Mouse (Mus musculus) neural tube, embryonic 11.5 days (tissue): ENCODE data around the gene Mycbpap. TPM values are rescaled to one million over a fixed set of nuclear protein-coding genes. Genes with fewer than 3 reads are reported as not detected.
A peak's percentile ranks its signal among the peaks of the same experiment; 100 is the strongest.

Experiments used
- ATAC-seq: fragments of 200-750 bp; cut with Nextera tagmentation; 2 replicates; pipeline ENCODE4 v1.8.0; 2017; ENCODE audit warnings: moderate number of reproducible peaks, mild to moderate bottlenecking, moderate TSS enrichment, moderate library complexity; ENCODE audit not compliant: insufficient read depth, low FRiP score, low TSS enrichment
- DNase-seq: peaks from one replicate; pipeline ENCODE4 v3.0.0-alpha.2; 2015; ENCODE audit warnings: low spot score
- H3K27ac ChIP-seq: fragments of 300-500 bp; sonication (generic); 2 replicates; pipeline ENCODE4 v1.5.1; 2014; ENCODE audit warnings: low read depth, mild to moderate bottlenecking, low read length
- H3K27me3 ChIP-seq: fragments of 300-500 bp; sonication (generic); 2 replicates; pipeline ENCODE4 v1.6.1; 2014; ENCODE audit warnings: mild to moderate bottlenecking, low read length, mixed read lengths; ENCODE audit not compliant: control insufficient read depth, insufficient read depth
- H3K36me3 ChIP-seq: fragments of 300-500 bp; sonication (generic); 2 replicates; pipeline ENCODE4 v1.6.1; 2014; ENCODE audit warnings: mild to moderate bottlenecking, low read length, moderate library complexity, mixed read lengths; ENCODE audit not compliant: control insufficient read depth, insufficient read depth
- H3K4me1 ChIP-seq: fragments of 300-500 bp; sonication (generic); 2 replicates; pipeline ENCODE4 v1.6.1; 2014; ENCODE audit warnings: low read length, mixed read lengths; ENCODE audit not compliant: control insufficient read depth, insufficient read depth
- H3K4me2 ChIP-seq: fragments of 300-500 bp; sonication (generic); 2 replicates; pipeline ENCODE4 v1.6.1; 2014; ENCODE audit warnings: low read depth, mild to moderate bottlenecking, moderate library complexity
- H3K4me3 ChIP-seq: fragments of 300-500 bp; sonication (generic); 2 replicates; pipeline ENCODE4 v1.5.1; 2014; ENCODE audit warnings: low read depth, low read length
- H3K9ac ChIP-seq: fragments of 300-500 bp; sonication (generic); 2 replicates; pipeline ENCODE4 v1.6.1; 2014; ENCODE audit warnings: mild to moderate bottlenecking, low read length
- H3K9me3 ChIP-seq: fragments of 300-500 bp; sonication (generic); 2 replicates; pipeline ENCODE4 v1.6.1; 2016; ENCODE audit warnings: low read length; ENCODE audit not compliant: control insufficient read depth
- WGBS: fragments of 180-500 bp; shearing (Covaris S2); extraction: QIAGEN DNeasy Blood & Tissue Kit; methylation state at CpG from one replicate; pipeline ENCODE4 v1.1.7; 2014; 5-methylcytosine and 5-hydroxymethylcytosine counted together
- polyA plus RNA-seq: library from polyadenylated mRNA; unstranded; fragments of >200 nt; fragmentation: Nextera tagmentation; extraction: Ambion mirVana; gene quantifications from 2 replicates; pipeline ENCODE4 v1.2.1, GENCODE M21; 2014

Gene Mycbpap
- polyA plus RNA-seq, 1 experiment from 2014 or later = 3.2 TPM

DNA sequence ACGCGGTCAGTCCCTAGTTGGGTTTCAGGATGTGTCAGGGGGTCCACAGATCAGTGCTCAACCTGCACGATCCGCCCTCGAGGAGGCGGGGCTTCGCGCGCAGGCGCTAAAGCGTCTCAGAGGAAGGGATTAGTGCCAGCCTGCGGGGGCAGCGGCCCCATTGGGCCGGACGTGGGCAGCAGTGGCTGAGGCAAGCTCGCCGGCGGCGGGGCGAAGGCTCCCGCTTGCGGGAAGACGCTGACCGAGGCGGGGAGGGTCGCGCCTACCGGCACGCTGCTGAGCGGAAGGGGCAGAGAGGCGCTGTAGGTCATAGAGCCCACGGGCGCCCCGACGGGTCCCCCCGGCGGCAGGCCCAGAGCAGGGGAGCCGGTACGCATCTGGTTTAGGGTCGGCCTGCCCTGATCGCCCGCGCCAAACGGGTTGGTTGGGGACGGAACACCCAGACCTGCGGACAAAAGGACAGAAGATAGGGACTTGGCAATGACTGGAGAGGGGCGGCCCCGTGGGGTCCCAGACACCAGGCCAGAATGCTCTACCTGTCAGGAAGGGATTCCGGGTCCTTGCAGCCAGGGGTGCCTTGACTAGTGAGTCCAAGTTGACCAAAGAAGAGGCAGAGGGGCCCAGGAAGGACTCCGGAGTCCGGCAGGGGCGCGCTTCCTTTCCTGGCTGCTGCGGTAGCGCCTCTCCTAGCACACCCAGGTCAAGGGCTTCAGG, 30.4 kb downstream of the Mycbpap start:
- H3K9ac ChIP-seq = peak overlapping the region; percentile 70
- no peak overlapping the region for H3K27ac ChIP-seq
- ATAC-seq = peak; percentile 58; the same call in 1 of the 2 replicates
- H3K4me3 ChIP-seq = peak overlapping the region; percentile 43
- H3K27me3 ChIP-seq = peaks cover 18% of the 10 kb centered on the region
- DNase-seq = peak; percentile 76
- peaks cover 2% of the 10 kb centered on the region; the same call in 1 of the 2 replicates for H3K4me1 ChIP-seq
- peak overlapping the region; percentile 77 for H3K4me2 ChIP-seq
- no peaks in the 10 kb centered on the region for H3K36me3 ChIP-seq
- WGBS = 5% methylated on average over 55 of the region's 55 CpGs
- H3K9me3 ChIP-seq = no peaks in the 10 kb centered on the region

DNA sequence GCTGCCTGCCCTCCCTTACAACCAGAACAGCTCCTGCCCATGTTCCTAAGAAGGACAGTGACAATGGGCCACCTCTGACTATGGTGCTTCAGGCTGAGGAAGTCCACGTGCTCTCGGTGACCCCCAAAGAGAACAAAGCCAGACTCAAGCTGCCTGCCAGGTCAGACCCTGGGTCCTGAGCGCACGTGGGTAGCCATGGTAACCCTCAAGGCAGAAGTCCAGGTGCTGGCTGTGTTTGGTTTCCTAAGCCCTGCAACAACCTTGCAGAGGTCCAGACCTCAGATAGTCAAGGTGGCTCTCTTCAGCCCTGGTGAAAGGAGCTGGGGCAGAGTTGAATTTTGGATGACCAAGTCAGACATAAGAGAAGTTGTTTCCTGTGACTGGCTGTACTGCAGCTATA, 31.8 kb downstream of the Mycbpap start:
- H3K4me2 ChIP-seq = no peak overlapping the region
- no peak overlapping the region for H3K27ac ChIP-seq
- DNase-seq (no peak), ATAC-seq (no peak)
- WGBS = 37% methylated on average over 4 of the region's 4 CpGs
- no peaks in the 10 kb centered on the region for H3K36me3 ChIP-seq
- H3K27me3 ChIP-seq = peaks cover 18% of the 10 kb centered on the region
- no peak overlapping the region for H3K4me3 ChIP-seq
- no peak overlapping the region for H3K9ac ChIP-seq
- peaks cover 2% of the 10 kb centered on the region; the same call in 1 of the 2 replicates for H3K4me1 ChIP-seq
- H3K9me3 ChIP-seq = no peaks in the 10 kb centered on the region

DNA sequence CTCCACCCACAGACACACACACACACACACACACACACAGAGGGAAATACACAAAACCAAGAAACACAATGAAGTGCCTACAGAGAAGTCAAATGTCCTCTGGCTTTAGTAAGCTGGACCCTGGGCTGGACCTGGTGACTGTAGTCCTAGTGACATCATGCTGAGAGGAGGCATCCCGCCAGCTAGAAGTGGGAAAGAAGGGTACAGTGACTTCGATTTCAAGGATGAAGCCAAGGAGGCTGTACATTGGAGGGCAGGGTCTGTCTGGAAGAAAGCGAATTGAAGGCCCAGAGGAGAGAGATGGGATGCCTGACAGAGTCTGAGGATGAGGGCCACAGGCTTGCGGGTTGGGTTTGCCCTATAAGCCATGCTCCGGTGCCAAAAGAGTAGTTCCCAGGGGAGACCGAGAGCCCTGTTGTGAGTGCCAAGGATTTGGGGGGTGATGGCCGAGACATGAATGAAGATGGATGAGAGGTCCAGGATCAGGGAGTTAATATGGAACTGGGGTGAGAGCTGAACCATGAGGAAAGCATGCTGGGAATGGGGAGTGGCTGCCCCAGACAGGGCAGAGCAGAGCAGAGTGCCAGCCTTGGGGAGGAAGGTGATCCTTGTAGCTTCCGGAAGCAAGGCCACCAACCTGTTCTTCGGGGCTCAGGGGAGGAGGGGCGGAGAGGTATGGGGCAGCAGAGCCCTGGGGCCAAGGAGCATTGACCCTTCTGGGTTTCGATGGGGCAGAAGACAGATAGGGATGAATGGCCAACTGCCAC, 32.6 kb downstream of the Mycbpap start:
- Histone ChIP-seq H3K36me3 (no peaks in the 10 kb centered on the region), H3K9me3 (no peaks in the 10 kb centered on the region), H3K27ac (no peak overlapping the region), H3K27me3 (peaks cover 18% of the 10 kb centered on the region), H3K4me1 (peaks cover 2% of the 10 kb centered on the region; the same call in 1 of the 2 replicates), H3K9ac (no peak overlapping the region), H3K4me3 (no peak overlapping the region), H3K4me2 (no peak overlapping the region)
- 87% methylated on average over 11 of the region's 11 CpGs for WGBS
- ATAC-seq (no peak), DNase-seq (no peak)

DNA sequence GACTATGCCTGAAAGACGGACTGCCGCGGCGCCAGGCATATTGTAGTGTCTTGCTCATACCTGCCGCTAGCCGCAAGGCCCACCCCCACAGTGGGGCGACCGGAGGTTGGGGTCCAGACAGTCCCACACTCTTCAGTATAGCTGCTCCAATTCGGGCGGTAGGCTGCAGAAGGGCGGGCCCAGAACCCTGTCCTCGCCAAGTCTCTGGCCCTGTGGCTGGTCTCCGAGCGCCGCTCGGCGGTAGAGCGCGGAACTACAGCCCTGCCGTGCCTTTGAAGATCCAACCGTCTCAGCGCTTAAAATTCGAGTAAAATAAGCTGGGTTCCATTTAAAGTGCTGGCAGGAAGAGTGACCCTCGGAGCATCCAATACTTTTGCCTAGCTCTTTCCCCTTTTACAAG, 35.5 kb downstream of the Mycbpap start, which contains the start of gene Spata20:
Gene Spata20 (minus strand): TSS at position 179 of the 400 bp plus-strand sequence.
- Histone ChIP-seq H3K27ac (no peak within 1 kb of the TSS), H3K36me3 (no peaks in the 10 kb centered on the region), H3K4me3 (no peak within 1 kb of the TSS; the same call in 1 of the 2 replicates), H3K27me3 (peaks cover 4% of the 10 kb centered on the region; the same call in 1 of the 2 replicates), H3K9ac (no peak within 1 kb of the TSS), H3K4me2 (no peak within 1 kb of the TSS), H3K4me1 (peaks cover under 1% of the 10 kb centered on the region; the same call in 1 of the 2 replicates), H3K9me3 (no peaks in the 10 kb centered on the region)
- ATAC-seq = 0 out of 2 replicates have a peak, but pooled peaks have one; percentile 60
- 2% methylated on average over 24 of the region's 24 CpGs for WGBS
- DNase-seq = peak; percentile 90

DNA sequence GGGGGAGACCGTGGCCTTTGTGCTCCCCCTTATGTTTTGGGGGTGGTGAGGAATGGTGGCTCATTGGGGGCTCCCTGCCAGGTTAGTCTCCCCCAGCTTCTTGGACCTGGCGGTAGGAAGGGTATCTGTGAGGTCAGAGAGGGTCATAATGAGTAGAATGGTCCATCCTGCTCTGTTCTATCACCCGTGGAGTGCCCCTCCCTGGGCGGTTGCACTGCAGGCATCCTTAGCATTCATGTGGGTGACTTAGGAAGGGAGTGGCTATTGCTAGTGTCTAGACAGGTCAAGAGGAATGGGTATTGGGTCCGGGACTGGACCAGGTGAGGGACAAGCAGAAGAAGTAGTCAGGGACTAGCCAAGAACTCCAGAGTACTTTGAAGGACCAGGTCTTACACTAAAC, 36.3 kb downstream of the Mycbpap start:
- Histone ChIP-seq H3K27me3 (no peaks in the 10 kb centered on the region; the same call in 1 of the 2 replicates), H3K36me3 (no peaks in the 10 kb centered on the region), H3K4me1 (no peaks in the 10 kb centered on the region), H3K9ac (no peak overlapping the region), H3K4me2 (no peak overlapping the region), H3K4me3 (no peak overlapping the region), H3K9me3 (no peaks in the 10 kb centered on the region), H3K27ac (no peak overlapping the region)
- 77% methylated on average over 5 of the region's 5 CpGs for WGBS
- no peak for ATAC-seq
- no peak for DNase-seq

DNA sequence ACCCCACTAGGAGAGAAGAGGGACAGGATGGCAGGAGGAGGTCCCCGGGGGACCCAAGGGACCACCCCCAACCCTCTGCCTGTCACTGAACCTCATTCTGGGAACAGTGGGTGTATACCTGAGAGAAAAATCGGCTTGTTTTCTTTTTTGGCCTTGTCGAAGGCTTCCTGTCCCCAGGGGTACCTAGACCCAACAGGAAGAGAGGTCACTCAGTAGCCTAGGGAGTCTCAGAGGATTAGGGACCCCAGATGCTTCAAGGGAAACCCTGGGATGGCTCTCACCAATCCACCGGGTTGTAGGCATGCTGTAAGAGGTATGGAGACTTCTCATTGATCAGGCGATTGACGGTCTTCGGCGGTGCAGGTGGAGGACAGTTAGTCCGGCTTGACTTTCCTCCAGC, 36.9 kb downstream of the Mycbpap start:
- no peak overlapping the region for H3K9ac ChIP-seq
- no peak overlapping the region for H3K27ac ChIP-seq
- DNase-seq (no peak), ATAC-seq (no peak)
- H3K4me3 ChIP-seq = no peak overlapping the region
- H3K9me3 ChIP-seq = no peaks in the 10 kb centered on the region
- 87% methylated on average over 9 of the region's 9 CpGs for WGBS
- H3K36me3 ChIP-seq = no peaks in the 10 kb centered on the region
- H3K4me1 ChIP-seq = no peaks in the 10 kb centered on the region
- H3K4me2 ChIP-seq = no peak overlapping the region
- no peaks in the 10 kb centered on the region; the same call in 1 of the 2 replicates for H3K27me3 ChIP-seq

DNA sequence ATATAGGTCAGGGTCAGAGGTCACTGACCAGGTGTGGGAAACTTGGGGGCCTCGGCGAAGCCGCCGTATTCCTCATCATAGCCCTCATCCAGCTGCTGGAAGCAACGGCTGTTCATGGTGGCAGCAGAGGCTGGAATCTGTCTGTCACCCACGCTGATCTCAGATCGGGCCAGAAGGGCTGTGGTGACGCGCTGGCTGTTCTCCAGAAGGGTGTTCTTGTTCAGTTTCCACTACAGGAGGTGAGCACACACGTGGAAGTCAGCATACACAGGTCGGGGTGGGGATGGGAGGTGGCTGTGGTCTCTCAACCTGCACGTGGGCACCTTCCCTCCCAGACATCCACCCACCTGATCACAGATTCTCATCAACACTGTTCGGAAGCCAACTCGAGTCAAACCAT, 37.6 kb downstream of the Mycbpap start:
- Histone ChIP-seq H3K4me2 (no peak overlapping the region), H3K9ac (no peak overlapping the region), H3K27ac (no peak overlapping the region), H3K4me1 (no peaks in the 10 kb centered on the region), H3K4me3 (no peak overlapping the region), H3K27me3 (no peaks in the 10 kb centered on the region; the same call in 1 of the 2 replicates), H3K9me3 (no peaks in the 10 kb centered on the region), H3K36me3 (no peaks in the 10 kb centered on the region)
- WGBS = 74% methylated on average over 14 of the region's 14 CpGs
- no peak for ATAC-seq
- no peak for DNase-seq

DNA sequence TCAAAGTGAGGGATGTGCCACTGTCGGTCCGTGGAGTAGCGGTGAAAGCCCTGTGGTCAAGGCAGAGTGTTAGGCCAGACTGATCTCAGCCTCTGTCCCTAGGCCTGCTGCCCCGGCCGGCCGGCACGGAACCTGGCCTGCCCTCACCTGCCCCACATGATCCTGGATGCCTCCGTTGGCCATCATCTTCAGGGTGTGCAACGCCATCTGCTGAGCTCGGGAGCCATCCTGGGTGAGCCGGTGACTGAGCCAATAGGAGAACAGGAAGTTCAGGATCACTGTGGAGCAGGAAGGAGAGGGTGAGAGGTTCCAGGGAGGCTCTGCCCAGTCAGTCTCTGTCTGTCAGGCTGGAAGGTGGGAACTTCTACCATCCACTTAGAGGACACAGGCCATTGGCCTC, 38.1 kb downstream of the Mycbpap start:
- 70% methylated on average over 11 of the region's 11 CpGs for WGBS
- Histone ChIP-seq H3K9me3 (no peaks in the 10 kb centered on the region), H3K36me3 (no peaks in the 10 kb centered on the region), H3K9ac (no peak overlapping the region), H3K4me3 (no peak overlapping the region), H3K27ac (no peak overlapping the region), H3K4me1 (no peaks in the 10 kb centered on the region), H3K4me2 (no peak overlapping the region), H3K27me3 (no peaks in the 10 kb centered on the region; the same call in 1 of the 2 replicates)
- ATAC-seq (no peak), DNase-seq (no peak)
